Comparison of ENCODE assay signal across 27 mouse cellular contexts in the genomic region with DNA sequence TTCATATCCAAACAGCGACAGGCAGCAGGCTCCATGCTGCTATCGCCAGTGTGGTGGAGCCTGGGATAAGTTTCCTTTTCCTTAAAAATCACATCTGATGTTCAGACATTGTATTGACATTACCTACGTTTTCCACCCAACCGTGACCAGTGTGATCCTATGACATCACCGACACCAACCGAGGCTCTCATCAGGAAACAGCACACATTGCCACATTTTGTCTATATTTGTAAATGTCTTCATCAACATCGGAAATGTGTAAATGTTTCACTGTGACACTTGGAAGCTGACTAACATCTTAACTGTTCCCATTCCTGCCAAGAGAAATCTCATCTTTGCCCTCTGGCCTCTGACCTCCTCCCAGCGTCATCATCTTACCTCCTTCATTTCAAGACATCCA. TPM values are rescaled to one million over a fixed set of nuclear protein-coding genes. Genes with fewer than 3 reads are reported as not detected.
DNase-seq lines count a peak whose midpoint lies in the region; ATAC-seq and TF ChIP-seq lines count a peak whose summit lies in the region.
"Had no signal": no experiment of that assay in that cellular context is flagged by ENCODE, and none has a peak within 500 bp of the region (broad histone marks: within the 10 kb centered on the region; RNA-seq: fewer than 3 reads in every experiment).

No protein-coding gene starts in this region.

- H3K4me3 ChIP-seq in bone marrow macrophage, adult 2 months (ENCODE audit: insufficient read depth, low read length) = no peak overlapping the region
- no peak overlapping the region for H3K4me3 ChIP-seq in kidney, embryonic 16.5 days (ENCODE audit: low read length)
- no peak overlapping the region for H3K4me3 ChIP-seq in layer of hippocampus, adult 2 months
- H3K4me3 ChIP-seq: embryonic facial prominence, embryonic 10.5 days; embryonic facial prominence, embryonic 12.5 days; forebrain, embryonic 13.5 days; forebrain, embryonic 15.5 days had no signal

- no peak overlapping the region for H3K4me2 ChIP-seq in kidney, embryonic 16.5 days (replicated peaks; ENCODE audit: low read depth, low read length)
- H3K4me2 ChIP-seq: embryonic facial prominence, embryonic 12.5 days; forebrain, embryonic 13.5 days; forebrain, embryonic 15.5 days had no signal

- ATAC-seq in megakaryocyte, adult 5-6 weeks (ENCODE audit: poor library complexity, severe bottlenecking) = peak; percentile 78
- peak; percentile 84 for ATAC-seq in monocyte, adult 5-6 weeks (replicated peaks; ENCODE audit: insufficient number of reproducible peaks, low FRiP score, low TSS enrichment, poor library complexity, severe bottlenecking)
- ATAC-seq in kidney, embryonic 16.5 days (ENCODE audit: low FRiP score, low TSS enrichment) = no peak
- ATAC-seq: activated CD4-positive, CD25-positive, alpha-beta regulatory T cell, adult 4 months; CD4-positive, CD25-positive, alpha-beta regulatory T cell, adult 4 months; forebrain, embryonic 13.5 days; forebrain, embryonic 15.5 days; forebrain, postnatal 0 days; Patski had no signal

- H3K4me1 ChIP-seq in bone marrow macrophage, adult 2 months (ENCODE audit: control insufficient read depth, insufficient read depth, low read length) = peaks cover 42% of the 10 kb centered on the region
- H3K4me1 ChIP-seq in kidney, embryonic 16.5 days (ENCODE audit: insufficient read depth, low read length) = no peaks in the 10 kb centered on the region
- H3K4me1 ChIP-seq: embryonic facial prominence, embryonic 12.5 days had no signal

- WGBS in kidney, embryonic 16.5 days = 75% methylated on average over 8 of the region's 8 CpGs

- peak; percentile 45 for DNase-seq in 416B (ENCODE audit: low read depth)
- DNase-seq in thymus, postnatal 36 days = no peak
- no peak for DNase-seq in layer of hippocampus, adult 2 months (ENCODE audit: low spot score in 2 of 2)
- no peak for DNase-seq in cerebellum, adult 18-20 months
- DNase-seq: adrenal gland, adult 8-10 months; adrenal gland, postnatal 14 days; adrenal gland, postnatal 36 days; B cell, adult 2 months; cerebellum, adult 11 months; cerebellum, adult 2 months; cerebellum, adult 9-10 months; cerebellum, postnatal 10 days; cerebellum, postnatal 25 days; forebrain, postnatal 0 days had no signal

- no peaks in the 10 kb centered on the region for H3K9me3 ChIP-seq in kidney, embryonic 16.5 days (ENCODE audit: low read length)
- H3K9me3 ChIP-seq: embryonic facial prominence, embryonic 10.5 days; embryonic facial prominence, embryonic 12.5 days; forebrain, embryonic 13.5 days; forebrain, embryonic 15.5 days; G1E had no signal

- no peak for TF ChIP-seq CTCF in bone marrow macrophage, adult 2 months (IDR thresholded peaks at IDR 0.05; ENCODE audit: low read depth, low read length)
- no peak for TF ChIP-seq CTCF in layer of hippocampus, adult 2 months (conservative IDR thresholded peaks at IDR 0.05)

- H3K27ac ChIP-seq in bone marrow macrophage, adult 2 months (ENCODE audit: insufficient read depth, low read depth, low read length) = peak overlapping the region; percentile 18; the same call in 1 of the 2 replicates
- H3K27ac ChIP-seq in kidney, embryonic 16.5 days (ENCODE audit: low read length) = no peak overlapping the region
- H3K27ac ChIP-seq in layer of hippocampus, adult 2 months = no peak overlapping the region
- H3K27ac ChIP-seq: embryonic facial prominence, embryonic 10.5 days; embryonic facial prominence, embryonic 12.5 days; forebrain, embryonic 13.5 days; forebrain, embryonic 15.5 days had no signal

- H3K27me3 ChIP-seq in kidney, embryonic 16.5 days (ENCODE audit: insufficient read depth, low read length) = no peaks in the 10 kb centered on the region
- H3K27me3 ChIP-seq: CH12.LX; embryonic facial prominence, embryonic 12.5 days; forebrain, embryonic 13.5 days; forebrain, embryonic 15.5 days; Patski had no signal

- TF ChIP-seq POLR2A in bone marrow macrophage, adult 2 months (IDR thresholded peaks at IDR 0.05; ENCODE audit: borderline replicate concordance, low read depth, low read length) = no peak

- H3K36me3 ChIP-seq in kidney, embryonic 16.5 days (ENCODE audit: insufficient read depth, low read length) = no peaks in the 10 kb centered on the region
- H3K36me3 ChIP-seq: embryonic facial prominence, embryonic 10.5 days; embryonic facial prominence, embryonic 12.5 days; forebrain, embryonic 15.5 days; G1E had no signal

- no peak overlapping the region for H3K9ac ChIP-seq in kidney, embryonic 16.5 days (replicated peaks; ENCODE audit: low read length)
- H3K9ac ChIP-seq: embryonic facial prominence, embryonic 12.5 days; forebrain, embryonic 13.5 days; forebrain, embryonic 15.5 days; forebrain, postnatal 0 days had no signal

RNA-seq across cellular contexts. Expression of gene Mapk3, which starts 23.3 kb away (rescaled TPM):
- 331 and 390 TPM in 2 replicates for polyA plus RNA-seq in bone marrow macrophage, adult 2 months (2012; ENCODE audit: insufficient read depth, insufficient read length, missing spikeins)
- total RNA-seq in megakaryocyte, adult 5-6 weeks (2015) = 173 and 177 TPM in 2 replicates
- total RNA-seq in megakaryocyte, adult 5-6 weeks (2017) = 88.3 and 91.1 TPM in 2 replicates
- total RNA-seq in monocyte, adult 5-6 weeks (2017) = 40.9 to 55.3 TPM (median 48.6 TPM) in 3 replicates
- 77.9 and 79.5 TPM in 2 replicates for polyA plus RNA-seq in kidney, embryonic 16.5 days (2015; fragmentation: Nextera tagmentation; extraction: Ambion mirVana)
- total RNA-seq in layer of hippocampus, adult 2 months (2021) = 100 to 1,000 TPM; 170 to 175 TPM

RNA-seq across cellular contexts. Expression of gene Coro1a, which starts 28.5 kb away (rescaled TPM):
- polyA plus RNA-seq in bone marrow macrophage, adult 2 months (2012; ENCODE audit: insufficient read depth, insufficient read length, missing spikeins) = 622 and 668 TPM in 2 replicates
- 1,020 and 1,059 TPM in 2 replicates for total RNA-seq in megakaryocyte, adult 5-6 weeks (2015)
- 1,317 and 1,554 TPM in 2 replicates for total RNA-seq in megakaryocyte, adult 5-6 weeks (2017)
- 1,450 to 2,051 TPM (median 1,984 TPM) in 3 replicates for total RNA-seq in monocyte, adult 5-6 weeks (2017)
- polyA plus RNA-seq in kidney, embryonic 16.5 days (2015; fragmentation: Nextera tagmentation; extraction: Ambion mirVana) = 17.5 and 19.7 TPM in 2 replicates
- 100 to 1,000 TPM; 130 to 135 TPM for total RNA-seq in layer of hippocampus, adult 2 months (2021)

RNA-seq across cellular contexts. Expression of gene Gdpd3, which starts 30.0 kb away (rescaled TPM):
- polyA plus RNA-seq in bone marrow macrophage, adult 2 months (2012; ENCODE audit: insufficient read depth, insufficient read length, missing spikeins) = 20.8 and 27.0 TPM in 2 replicates
- 26.8 and 37.3 TPM in 2 replicates for total RNA-seq in megakaryocyte, adult 5-6 weeks (2015)
- total RNA-seq in megakaryocyte, adult 5-6 weeks (2017) = 57.9 and 71.4 TPM in 2 replicates
- total RNA-seq in monocyte, adult 5-6 weeks (2017) = 18.3 to 26.4 TPM (median 23.7 TPM) in 3 replicates
- 1.8 and 2.0 TPM in 2 replicates for polyA plus RNA-seq in kidney, embryonic 16.5 days (2015; fragmentation: Nextera tagmentation; extraction: Ambion mirVana)
- total RNA-seq in layer of hippocampus, adult 2 months (2021) = 1 to 10 TPM; 3.1 to 7.0 TPM

RNA-seq across cellular contexts. Expression of gene Slx1b, which starts 40.5 kb away (rescaled TPM):
- 8.4 and 11.6 TPM in 2 replicates for polyA plus RNA-seq in bone marrow macrophage, adult 2 months (2012; ENCODE audit: insufficient read depth, insufficient read length, missing spikeins)
- total RNA-seq in megakaryocyte, adult 5-6 weeks (2015) = 4.1 and 6.0 TPM in 2 replicates
- total RNA-seq in megakaryocyte, adult 5-6 weeks (2017) = 4.7 and 5.9 TPM in 2 replicates
- total RNA-seq in monocyte, adult 5-6 weeks (2017) = 3.0 to 6.2 TPM (median 6.1 TPM) in 3 replicates
- polyA plus RNA-seq in kidney, embryonic 16.5 days (2015; fragmentation: Nextera tagmentation; extraction: Ambion mirVana) = 9.5 and 12.3 TPM in 2 replicates
- 10 to 100 TPM; 18.9 to 22.3 TPM for total RNA-seq in layer of hippocampus, adult 2 months (2021)

RNA-seq across cellular contexts. Expression of gene Ypel3, which starts 40.6 kb away (rescaled TPM):
- 392 and 412 TPM in 2 replicates for polyA plus RNA-seq in bone marrow macrophage, adult 2 months (2012; ENCODE audit: insufficient read depth, insufficient read length, missing spikeins)
- 196 and 200 TPM in 2 replicates for total RNA-seq in megakaryocyte, adult 5-6 weeks (2015)
- 91.7 and 117 TPM in 2 replicates for total RNA-seq in megakaryocyte, adult 5-6 weeks (2017)
- 139 to 175 TPM (median 161 TPM) in 3 replicates for total RNA-seq in monocyte, adult 5-6 weeks (2017)
- polyA plus RNA-seq in kidney, embryonic 16.5 days (2015; fragmentation: Nextera tagmentation; extraction: Ambion mirVana) = 95.8 and 101 TPM in 2 replicates
- total RNA-seq in layer of hippocampus, adult 2 months (2021) = 100 to 1,000 TPM; 283 to 289 TPM

Comparison
In these comparisons a context has a peak if more than half of its experiments do, and no peak if none do; other contexts are left out.
1. RNA of gene Coro1a, which starts 28.5 kb away (total RNA-seq): 1,450 to 2,051 TPM in monocyte, adult 5-6 weeks and 1,020 to 1,554 TPM in megakaryocyte, adult 5-6 weeks; 130 to 135 TPM in layer of hippocampus, adult 2 months; every median in the first group is over 4 times any median in the second.